Mouse (Mus musculus) gastrocnemius, adult 2 months (tissue): ENCODE measurements around the gene Slc6a16. TPM values are rescaled to one million over a fixed set of nuclear protein-coding genes. Genes with fewer than 3 reads are reported as not detected.
"Not testable (repeated sequence)": the region's sequence is repeated elsewhere in the genome, so short reads cannot be mapped to it uniquely, and the experiment has no call there.

ENCODE experiments used
- DNase-seq: peaks from one replicate; pipeline ENCODE4 v3.0.0; 2022
- H3K27ac ChIP-seq: fragments of 200-600 bp; 2 replicates; pipeline ENCODE4 v1.8.1; 2022; ENCODE audit warnings: mild to moderate bottlenecking
- H3K4me3 ChIP-seq: fragments of 200-600 bp; 2 replicates; pipeline ENCODE4 v1.8.1; 2022; ENCODE audit warnings: mild to moderate bottlenecking, moderate library complexity
- CTCF ChIP-seq: fragments of 200-600 bp; IDR thresholded peaks from 2 replicates; pipeline ENCODE4 v1.8.1; 2022; ENCODE audit warnings: antibody characterized with exemption, mild to moderate bottlenecking, moderate library complexity
- intact Hi-C: fragments of 180-260 bp; cut with DNase I; formaldehyde crosslinking; loops from one replicate; pipeline ENCODE4 v1.15.1; 2025
- total RNA-seq, 2 experiments: library from RNA; stranded (reverse); gene quantifications; 2 replicates each; pipeline ENCODE4 v1.2.3; 2021

Gene Slc6a16
- total RNA-seq, 2 experiments from 2014 or later = not detected

DNA sequence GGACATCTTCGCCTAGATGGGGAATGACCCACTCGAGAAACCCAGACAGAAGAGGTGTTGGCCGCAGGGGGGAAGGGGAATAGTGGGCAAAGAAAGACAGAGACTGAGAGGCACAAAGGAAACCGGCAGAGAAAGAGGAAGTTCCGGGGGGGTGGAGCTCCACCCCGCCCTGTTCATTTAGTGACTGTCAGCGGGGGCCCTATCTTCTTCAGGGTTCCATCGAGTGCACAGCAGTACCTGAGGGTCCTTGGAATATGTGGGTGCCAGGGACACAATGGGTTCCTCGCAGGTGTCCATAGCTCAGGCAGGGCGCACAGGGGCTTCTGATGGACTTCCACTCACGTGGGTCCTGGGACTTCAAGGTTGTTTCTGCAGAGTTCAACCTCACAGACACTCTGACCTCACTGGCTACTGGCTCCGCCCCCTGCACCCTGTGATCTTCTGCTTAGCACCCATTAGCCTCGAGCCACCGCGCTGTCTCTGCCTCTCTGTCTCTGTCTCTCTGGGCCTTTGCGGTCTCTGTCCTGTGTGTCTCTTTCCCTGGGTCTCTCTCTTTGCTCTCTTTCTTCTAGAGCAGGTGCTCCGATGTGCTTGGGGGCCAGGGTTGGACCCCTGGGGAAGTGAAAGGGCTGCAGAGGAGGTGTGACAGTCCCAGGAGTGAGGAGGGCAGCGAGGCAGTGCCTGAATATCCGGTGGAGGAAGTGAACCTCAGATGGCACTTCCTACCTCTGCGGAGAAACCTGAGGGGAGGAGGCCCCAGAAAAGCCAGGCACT lies 2.0 kb upstream of the Slc6a16 start, which contains the start of gene Cd37:
Gene Cd37, minus strand, starts transcription at position 393 of the 774 bp plus-strand sequence.
- Histone ChIP-seq H3K4me3 (peak within 1 kb of the TSS; percentile 49), H3K27ac (no peak within 1 kb of the TSS)
- DNase-seq = no peak
- intact Hi-C loops = no loop called here
- no peak for TF ChIP-seq CTCF

GRCm38 (mm10) chr7:45240109-45240508 lies 776 bp upstream of the Slc6a16 start:
- no peak overlapping the region for H3K4me3 ChIP-seq
- no peak for TF ChIP-seq CTCF
- H3K27ac ChIP-seq = no peak overlapping the region
- no peak for DNase-seq
- intact Hi-C loops = no loop called here

DNA sequence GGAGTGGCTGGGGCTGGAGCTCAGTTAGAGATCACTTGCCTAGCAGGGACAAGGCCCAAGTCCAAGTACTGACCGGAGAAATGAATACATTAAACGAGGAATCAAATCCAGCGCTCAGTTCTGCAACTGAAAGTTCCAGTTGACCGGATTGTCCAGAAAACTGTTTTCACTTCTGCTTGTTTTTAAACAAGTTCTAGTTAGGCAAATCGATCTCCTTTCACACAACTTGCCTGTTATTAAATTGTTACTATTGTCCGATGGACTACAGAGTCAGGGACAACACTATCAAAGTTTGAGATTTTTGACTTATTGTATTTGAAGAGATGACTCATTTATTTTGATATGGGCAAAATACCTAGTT lies 484 bp downstream of the Slc6a16 start:
- H3K27ac ChIP-seq = no peak overlapping the region
- DNase-seq = no peak
- intact Hi-C loops = no loop called here
- H3K4me3 ChIP-seq = peak overlapping the region; percentile 41; the same call in 1 of the 2 replicates
- no peak for TF ChIP-seq CTCF

DNA sequence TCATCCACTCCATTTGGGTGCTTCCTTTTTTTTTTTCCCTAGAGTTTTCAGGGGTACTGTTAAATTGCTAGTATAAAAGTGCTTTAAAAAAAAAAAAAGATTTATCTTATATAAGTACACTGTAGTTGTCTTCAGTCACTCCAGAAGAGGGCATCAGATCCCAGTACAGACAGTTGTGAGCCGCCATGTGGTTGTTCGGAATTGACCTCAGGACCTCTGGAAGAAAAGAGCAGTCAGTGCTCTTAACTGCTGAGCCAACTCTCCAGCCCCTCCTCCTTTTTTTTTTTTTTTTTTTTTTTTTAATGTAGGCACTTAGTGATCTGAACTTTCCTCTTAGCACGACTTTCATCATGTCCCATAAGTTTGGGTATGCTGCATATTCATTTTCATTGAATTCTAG lies 6.8 kb downstream of the Slc6a16 start:
- no peak for TF ChIP-seq CTCF
- intact Hi-C loops = no loop called here

DNA sequence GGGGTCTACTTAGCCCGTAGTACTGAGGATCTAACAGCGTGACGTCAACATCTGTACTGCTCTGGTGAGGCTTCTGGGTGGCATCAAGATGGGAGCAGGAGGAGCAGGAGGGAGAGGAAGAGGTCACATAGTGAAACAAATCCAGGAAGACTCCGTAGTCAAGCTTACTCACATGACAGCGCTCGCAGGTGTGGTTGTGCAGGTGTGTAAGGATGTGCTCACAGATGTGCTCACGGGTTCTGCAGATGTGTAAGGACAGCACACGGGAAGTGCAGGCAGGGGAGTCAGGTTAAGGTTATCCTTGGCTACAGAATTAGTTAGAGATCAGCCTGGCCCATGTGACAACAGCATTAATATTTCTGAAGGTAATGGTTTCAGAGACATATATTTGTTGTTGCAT lies 12.9 kb downstream of the Slc6a16 start:
- intact Hi-C loops = no loop called here
- no peak for DNase-seq
- no peak overlapping the region for H3K27ac ChIP-seq
- TF ChIP-seq CTCF = no peak
- H3K4me3 ChIP-seq = no peak overlapping the region

More for the DNA sequence above, 6.8 kb downstream of the Slc6a16 start:
- no peak overlapping the region for H3K4me3 ChIP-seq
- H3K27ac ChIP-seq = no peak overlapping the region
- DNase-seq = no peak

GRCm38 (mm10) chr7:45255822-45256221 lies 14.9 kb downstream of the Slc6a16 start:
- peak; percentile 50 for DNase-seq
- H3K27ac ChIP-seq, H3K4me3 ChIP-seq, intact Hi-C loops: not testable (repeated sequence)

DNA sequence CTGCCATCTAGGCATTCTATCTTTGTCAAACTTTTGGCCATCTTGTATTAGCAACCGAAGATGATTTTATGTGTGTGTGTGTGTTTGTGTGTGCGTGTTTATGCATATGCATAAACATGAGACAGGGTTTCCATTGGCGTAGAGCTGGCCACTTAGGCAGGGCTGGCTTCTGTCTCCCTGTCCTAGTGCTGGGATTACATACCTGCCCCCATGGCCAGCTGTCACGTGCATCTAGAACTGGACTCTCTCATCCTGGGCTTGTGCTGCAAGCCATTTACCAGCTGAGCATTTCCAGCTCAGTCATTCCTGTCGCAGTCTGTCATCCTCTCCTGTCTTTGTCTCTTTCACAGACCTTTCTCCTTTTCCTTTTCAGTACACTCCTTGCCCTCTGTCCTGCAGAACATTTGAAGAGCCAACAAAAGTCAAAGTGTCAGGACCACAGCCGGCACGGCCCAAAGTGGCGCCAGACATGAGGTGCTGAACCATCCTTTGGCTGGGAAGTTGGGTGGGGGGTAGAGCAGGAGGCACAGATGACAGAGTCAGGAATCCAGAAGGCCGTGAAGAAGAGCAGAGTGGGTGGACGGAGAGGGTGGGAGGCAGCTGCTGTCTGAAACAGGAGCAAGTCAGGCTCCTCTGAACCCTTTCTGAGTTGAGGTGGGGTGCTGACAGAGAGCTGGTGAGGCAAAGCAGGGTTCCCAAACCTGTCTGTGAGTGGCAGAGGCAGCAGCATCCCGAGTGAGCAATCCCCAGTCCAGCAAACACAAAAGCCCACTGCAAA lies 16.4 kb downstream of the Slc6a16 start:
- Histone ChIP-seq H3K4me3 (no peak overlapping the region), H3K27ac (no peak overlapping the region)
- TF ChIP-seq CTCF = no peak
- intact Hi-C loops = no loop called here
- DNase-seq = no peak

DNA sequence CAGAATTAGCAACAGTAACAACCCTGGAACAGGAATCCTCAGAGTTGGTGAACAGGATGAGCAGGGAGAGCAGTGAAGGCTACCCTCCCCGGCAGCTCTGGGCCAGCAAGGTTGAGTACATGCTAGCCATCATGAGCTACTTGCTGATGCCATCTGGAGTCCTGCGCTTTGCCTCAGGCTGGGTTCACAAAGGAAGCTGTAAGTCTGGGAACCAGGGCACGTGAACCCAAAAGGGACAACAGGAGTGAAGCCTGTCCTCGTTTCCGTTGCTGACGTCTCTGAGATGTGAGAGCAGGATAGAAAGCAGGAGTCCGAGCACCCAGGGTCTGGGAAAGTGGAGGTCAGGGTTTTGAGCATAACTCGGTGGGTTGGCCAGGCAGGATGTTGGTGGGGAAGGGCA lies 18.4 kb downstream of the Slc6a16 start:
- DNase-seq = no peak
- intact Hi-C loops = no loop called here
- no peak for TF ChIP-seq CTCF
- Histone ChIP-seq H3K4me3 (no peak overlapping the region), H3K27ac (no peak overlapping the region)

GRCm38 (mm10) chr7:45262266-45262665 lies 21.4 kb downstream of the Slc6a16 start:
- intact Hi-C loops = no loop called here
- no peak for TF ChIP-seq CTCF
- Histone ChIP-seq H3K4me3 (no peak overlapping the region), H3K27ac (no peak overlapping the region)
- no peak for DNase-seq

GRCm38 (mm10) chr7:45263006-45263607 lies 22.2 kb downstream of the Slc6a16 start:
- TF ChIP-seq CTCF = no peak
- no peak for DNase-seq
- intact Hi-C loops = no loop called here
- H3K4me3 ChIP-seq = no peak overlapping the region
- no peak overlapping the region for H3K27ac ChIP-seq

DNA sequence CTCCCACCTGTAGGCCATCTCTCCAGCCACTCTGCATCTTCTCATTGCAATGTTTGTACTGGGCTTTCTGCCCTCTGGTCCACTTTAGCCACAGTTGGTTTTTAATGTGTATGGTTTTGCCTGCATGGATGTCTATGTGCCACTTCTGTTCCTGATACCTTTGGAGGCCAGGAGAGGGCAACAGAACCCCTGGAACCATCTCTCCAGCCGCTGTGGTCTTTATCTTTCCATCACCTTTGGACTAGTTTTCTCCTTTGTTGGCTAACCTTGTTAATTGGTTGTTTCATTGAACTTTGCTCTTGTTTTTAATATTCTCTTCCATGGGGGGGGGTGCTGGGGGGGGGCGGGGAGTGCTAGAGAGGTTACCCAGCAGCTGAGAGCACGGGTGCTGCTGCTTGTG lies 23.5 kb downstream of the Slc6a16 start:
- TF ChIP-seq CTCF = no peak
- intact Hi-C loops = no loop called here
- DNase-seq = no peak
- no peak overlapping the region for H3K4me3 ChIP-seq
- H3K27ac ChIP-seq = no peak overlapping the region

GRCm38 (mm10) chr7:45265518-45265917 lies 24.6 kb downstream of the Slc6a16 start:
- no peak for TF ChIP-seq CTCF
- no peak overlapping the region for H3K27ac ChIP-seq
- intact Hi-C loops = no loop called here
- no peak for DNase-seq
- H3K4me3 ChIP-seq = no peak overlapping the region

- TF ChIP-seq CTCF = no peak
- Histone ChIP-seq H3K27ac (no peak overlapping the region), H3K4me3 (no peak overlapping the region)
- no peak for DNase-seq
- intact Hi-C loops = no loop called here
Measured at GRCm38 (mm10) chr7:45272786-45273412, 32.0 kb downstream of the Slc6a16 start.
